Comparison of ENCODE assay signal across 30 mouse cellular contexts in the genomic region with DNA sequence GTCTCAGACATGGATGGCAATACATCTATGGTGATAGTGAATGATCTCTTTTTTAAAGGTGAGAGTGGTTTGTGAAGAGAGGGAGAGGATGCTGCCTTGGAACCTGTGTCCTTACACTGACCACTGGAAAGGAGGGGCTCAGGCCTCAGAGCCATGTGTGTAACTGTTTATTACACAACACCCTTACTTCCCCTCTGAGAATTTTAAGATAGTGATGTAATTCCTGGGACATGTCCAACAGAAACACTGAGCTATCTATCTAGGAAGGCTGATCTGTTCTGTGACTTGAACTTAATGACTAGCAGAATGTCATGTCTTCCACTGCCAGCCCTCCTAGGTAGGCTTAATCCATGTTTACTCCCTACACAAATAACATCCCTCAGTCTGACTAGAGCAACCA. TPM values are rescaled to one million over a fixed set of nuclear protein-coding genes. Genes with fewer than 3 reads are reported as not detected.
DNase-seq lines count a peak whose midpoint lies in the region; ATAC-seq and TF ChIP-seq lines count a peak whose summit lies in the region.
"Had no signal": no experiment of that assay in that cellular context is flagged by ENCODE, and none has a peak within 500 bp of the region (broad histone marks: within the 10 kb centered on the region; RNA-seq: fewer than 3 reads in every experiment).

No protein-coding gene starts in this region.

- no peak for ATAC-seq in heart, embryonic 11.5 days (replicated peaks; ENCODE audit: insufficient number of reproducible peaks, low FRiP score, low TSS enrichment)
- peak; percentile 30; the same call in 1 of the 2 replicates for ATAC-seq in heart, postnatal 0 days (ENCODE audit: insufficient read depth, low read depth)
- ATAC-seq in heart, embryonic 12.5 days (ENCODE audit: insufficient number of reproducible peaks, low FRiP score): no peak
- peak; percentile 32 to 33; a peak in 1 of 4 replicates for ATAC-seq in hematopoietic stem cell, adult 5-6 weeks (replicated peaks in 1 of 2; ENCODE audit: insufficient read depth in 1 of 2, low FRiP score in 2 of 2, low TSS enrichment in 1 of 2, low read depth in 1 of 2, poor library complexity in 2 of 2, severe bottlenecking in 2 of 2)
- ATAC-seq: hindbrain, postnatal 0 days; intestine, postnatal 0 days had no signal

- no peak overlapping the region for H3K27ac ChIP-seq in heart, embryonic 11.5 days (ENCODE audit: low read depth, low read length)
- H3K27ac ChIP-seq in heart, postnatal 0 days (ENCODE audit: low read depth): 0 out of 2 replicates have a peak overlapping the region, but pooled peaks have one; percentile 11
- no peak overlapping the region; the same call in 1 of the 2 replicates for H3K27ac ChIP-seq in heart, embryonic 12.5 days (ENCODE audit: poor library complexity, severe bottlenecking)
- H3K27ac ChIP-seq: forebrain, embryonic 10.5 days; hindbrain, embryonic 10.5 days; hindbrain, postnatal 0 days; limb, embryonic 13.5 days; liver, embryonic 15.5 days; macrophage; midbrain, embryonic 12.5 days; neural tube, embryonic 13.5 days had no signal

- H3K4me2 ChIP-seq in heart, embryonic 11.5 days: no peak overlapping the region
- no peak overlapping the region for H3K4me2 ChIP-seq in heart, postnatal 0 days (ENCODE audit: low read depth, low read length)
- H3K4me2 ChIP-seq in heart, embryonic 12.5 days: no peak overlapping the region
- H3K4me2 ChIP-seq: limb, embryonic 13.5 days; liver, embryonic 15.5 days; midbrain, embryonic 12.5 days; neural tube, embryonic 13.5 days had no signal

- H3K9me3 ChIP-seq in heart, embryonic 11.5 days (replicated peaks; ENCODE audit: control insufficient read depth, low read length): no peaks in the 10 kb centered on the region
- H3K9me3 ChIP-seq in heart, postnatal 0 days (replicated peaks; ENCODE audit: control insufficient read depth, low read length): no peaks in the 10 kb centered on the region
- H3K9me3 ChIP-seq in heart, embryonic 12.5 days (replicated peaks): no peaks in the 10 kb centered on the region
- H3K9me3 ChIP-seq: forebrain, embryonic 10.5 days; hindbrain, embryonic 10.5 days; limb, embryonic 13.5 days; liver, embryonic 15.5 days; midbrain, embryonic 12.5 days; neural tube, embryonic 13.5 days had no signal

- H3K4me3 ChIP-seq in heart, embryonic 11.5 days (ENCODE audit: low read depth, low read length): no peak overlapping the region
- H3K4me3 ChIP-seq in heart, postnatal 0 days (ENCODE audit: low read depth, low read length): no peak overlapping the region
- no peak overlapping the region for H3K4me3 ChIP-seq in heart, embryonic 12.5 days
- H3K4me3 ChIP-seq: forebrain, embryonic 10.5 days; hindbrain, embryonic 10.5 days; limb, embryonic 13.5 days; liver, embryonic 15.5 days; midbrain, embryonic 12.5 days; neural tube, embryonic 13.5 days had no signal

- no peaks in the 10 kb centered on the region for H3K36me3 ChIP-seq in heart, embryonic 11.5 days (ENCODE audit: control insufficient read depth, insufficient read depth, low read length)
- no peaks in the 10 kb centered on the region for H3K36me3 ChIP-seq in heart, postnatal 0 days (replicated peaks; ENCODE audit: control insufficient read depth, insufficient read depth, low read length)
- H3K36me3 ChIP-seq in heart, embryonic 12.5 days: no peaks in the 10 kb centered on the region
- H3K36me3 ChIP-seq: forebrain, embryonic 10.5 days; hindbrain, embryonic 10.5 days; limb, embryonic 13.5 days; liver, embryonic 15.5 days; midbrain, embryonic 12.5 days; neural tube, embryonic 13.5 days had no signal

- H3K27me3 ChIP-seq in heart, embryonic 11.5 days (ENCODE audit: control insufficient read depth, insufficient read depth, low read length): no peaks in the 10 kb centered on the region
- H3K27me3 ChIP-seq in heart, postnatal 0 days (ENCODE audit: control insufficient read depth, insufficient read depth, low read length): no peaks in the 10 kb centered on the region
- H3K27me3 ChIP-seq in heart, embryonic 12.5 days (replicated peaks): no peaks in the 10 kb centered on the region
- H3K27me3 ChIP-seq: limb, embryonic 13.5 days; liver, embryonic 15.5 days; midbrain, embryonic 12.5 days; neural tube, embryonic 13.5 days had no signal

- H3K4me1 ChIP-seq in heart, embryonic 11.5 days (ENCODE audit: control insufficient read depth, insufficient read depth, low read length): no peaks in the 10 kb centered on the region
- no peaks in the 10 kb centered on the region for H3K4me1 ChIP-seq in heart, postnatal 0 days (ENCODE audit: control insufficient read depth, insufficient read depth)
- peaks cover 4% of the 10 kb centered on the region; the same call in 1 of the 2 replicates for H3K4me1 ChIP-seq in heart, embryonic 12.5 days (replicated peaks)
- H3K4me1 ChIP-seq: forebrain, embryonic 10.5 days; hindbrain, embryonic 10.5 days; limb, embryonic 13.5 days; liver, embryonic 15.5 days; midbrain, embryonic 12.5 days; neural tube, embryonic 13.5 days had no signal

- no peak overlapping the region for H3K9ac ChIP-seq in heart, embryonic 11.5 days (ENCODE audit: low read depth, low read length)
- H3K9ac ChIP-seq in heart, postnatal 0 days (replicated peaks; ENCODE audit: low read depth, low read length): no peak overlapping the region
- H3K9ac ChIP-seq in heart, embryonic 12.5 days: no peak overlapping the region
- H3K9ac ChIP-seq: limb, embryonic 13.5 days; liver, embryonic 15.5 days; midbrain, embryonic 12.5 days; neural tube, embryonic 13.5 days had no signal

- TF ChIP-seq CTCF in heart, postnatal 0 days (IDR thresholded peaks at IDR 0.05; ENCODE audit: low read depth): no peak

- TF ChIP-seq EP300 in heart, postnatal 0 days (IDR thresholded peaks at IDR 0.05; ENCODE audit: low read depth): no peak

- peak; percentile 92 for DNase-seq in heart, adult 11 months
- no peak for DNase-seq in heart, postnatal 0 days (ENCODE audit: low spot score)
- peak; percentile 51 for DNase-seq in NIH3T3 (ENCODE audit: low read depth)
- no peak for DNase-seq in cerebellum, postnatal 14 days
- DNase-seq in cerebellum, postnatal 25 days: no peak
- DNase-seq: adrenal gland, postnatal 14 days; cerebellum, adult 11 months; cerebellum, postnatal 36 days; right cerebral cortex, adult 18-20 months; thymus, postnatal 14 days had no signal

RNA-seq across cellular contexts. Expression of a gene that starts 3.2 kb away (rescaled TPM):
- polyA plus RNA-seq in heart, embryonic 11.5 days (2014; fragmentation: Nextera tagmentation; extraction: Ambion mirVana): 0.17 and 0.55 TPM in 2 replicates
- total RNA-seq in heart, postnatal 0 days (2014; rRNA removed; ENCODE audit: low replicate concordance): not detected in 2 replicates
- polyA plus RNA-seq in heart, postnatal 0 days (2015; fragmentation: Nextera tagmentation; extraction: Ambion mirVana): not detected in 2 replicates
- polyA plus RNA-seq in heart, embryonic 12.5 days (2016; fragmentation: Nextera tagmentation; extraction: Ambion mirVana): 0.09 and 0.10 TPM in 2 replicates
- not detected in 2 replicates for total RNA-seq in hematopoietic stem cell, adult 5-6 weeks (2017)
- total RNA-seq: CH12.LX; gastrocnemius, adult 8-10 months; hindbrain, postnatal 0 days; layer of hippocampus, adult 18-20 months; layer of hippocampus, postnatal 25 days; left cerebral cortex, postnatal 10 days had no signal
- polyA plus RNA-seq: brain, embryonic 14.5 days; forebrain, embryonic 10.5 days; hindbrain, embryonic 10.5 days; hindbrain, postnatal 0 days; intestine, postnatal 0 days; kidney, embryonic 16.5 days; limb, embryonic 13.5 days; midbrain, embryonic 12.5 days; neural tube, embryonic 13.5 days; small intestine, adult 2 months had no signal

RNA-seq across cellular contexts. Expression of a gene that starts 18.5 kb away (rescaled TPM):
- not detected in 2 replicates for polyA plus RNA-seq in heart, embryonic 11.5 days (2014; fragmentation: Nextera tagmentation; extraction: Ambion mirVana)
- total RNA-seq in heart, postnatal 0 days (2014; rRNA removed; ENCODE audit: low replicate concordance): not detected in 2 replicates
- not detected in 2 replicates for polyA plus RNA-seq in heart, postnatal 0 days (2015; fragmentation: Nextera tagmentation; extraction: Ambion mirVana)
- polyA plus RNA-seq in heart, embryonic 12.5 days (2016; fragmentation: Nextera tagmentation; extraction: Ambion mirVana): not detected in 2 replicates
- not detected in 2 replicates for total RNA-seq in hematopoietic stem cell, adult 5-6 weeks (2017)
- total RNA-seq: adrenal gland, postnatal 14 days; CH12.LX; gastrocnemius, adult 8-10 months; hindbrain, postnatal 0 days; layer of hippocampus, adult 18-20 months; layer of hippocampus, postnatal 25 days; left cerebral cortex, postnatal 10 days had no signal
- polyA plus RNA-seq: brain, embryonic 14.5 days; forebrain, embryonic 10.5 days; hindbrain, embryonic 10.5 days; hindbrain, postnatal 0 days; kidney, embryonic 16.5 days; limb, embryonic 13.5 days; macrophage; midbrain, embryonic 12.5 days; neural tube, embryonic 13.5 days; small intestine, adult 2 months had no signal

RNA-seq across cellular contexts. Expression of a gene that starts 22.6 kb away (rescaled TPM):
- 0.25 TPM in 1 of 2 replicates, not detected in the other for polyA plus RNA-seq in heart, embryonic 11.5 days (2014; fragmentation: Nextera tagmentation; extraction: Ambion mirVana)
- total RNA-seq in heart, postnatal 0 days (2014; rRNA removed; ENCODE audit: low replicate concordance): 0.84 TPM in 1 of 2 replicates, not detected in the other
- 0.07 and 0.11 TPM in 2 replicates for polyA plus RNA-seq in heart, postnatal 0 days (2015; fragmentation: Nextera tagmentation; extraction: Ambion mirVana)
- 0.13 TPM in 1 of 2 replicates, not detected in the other for polyA plus RNA-seq in heart, embryonic 12.5 days (2016; fragmentation: Nextera tagmentation; extraction: Ambion mirVana)
- total RNA-seq in hematopoietic stem cell, adult 5-6 weeks (2017): not detected in 2 replicates
- total RNA-seq: CH12.LX; hindbrain, postnatal 0 days; left cerebral cortex, postnatal 10 days had no signal
- polyA plus RNA-seq: brain, embryonic 14.5 days; forebrain, embryonic 10.5 days; hindbrain, embryonic 10.5 days; intestine, postnatal 0 days; kidney, embryonic 16.5 days; limb, embryonic 13.5 days; liver, embryonic 15.5 days; macrophage; midbrain, embryonic 12.5 days; neural tube, embryonic 13.5 days had no signal

RNA-seq across cellular contexts. Expression of a gene that starts 30.1 kb away (rescaled TPM):
- polyA plus RNA-seq in heart, embryonic 11.5 days (2014; fragmentation: Nextera tagmentation; extraction: Ambion mirVana): not detected in 2 replicates
- total RNA-seq in heart, postnatal 0 days (2014; rRNA removed; ENCODE audit: low replicate concordance): not detected in 2 replicates
- not detected in 2 replicates for polyA plus RNA-seq in heart, postnatal 0 days (2015; fragmentation: Nextera tagmentation; extraction: Ambion mirVana)
- polyA plus RNA-seq in heart, embryonic 12.5 days (2016; fragmentation: Nextera tagmentation; extraction: Ambion mirVana): not detected in 2 replicates
- total RNA-seq in hematopoietic stem cell, adult 5-6 weeks (2017): not detected in 2 replicates
- total RNA-seq: CH12.LX; gastrocnemius, adult 8-10 months; layer of hippocampus, adult 18-20 months; layer of hippocampus, postnatal 25 days; left cerebral cortex, postnatal 10 days had no signal
- polyA plus RNA-seq: brain, embryonic 14.5 days; forebrain, embryonic 10.5 days; hindbrain, embryonic 10.5 days; hindbrain, postnatal 0 days; limb, embryonic 13.5 days; macrophage; midbrain, embryonic 12.5 days; neural tube, embryonic 13.5 days; small intestine, adult 2 months had no signal

Comparison
In these comparisons a context has a peak if more than half of its experiments do, and no peak if none do; other contexts are left out.
1. DNase-seq: peak in heart, adult 11 months (single experiment) and NIH3T3 (single experiment); none in heart, postnatal 0 days (single experiment), cerebellum, postnatal 14 days (0 of 2) and cerebellum, postnatal 25 days (0 of 2).
2. ATAC-seq: peak in heart, postnatal 0 days (single experiment) and hematopoietic stem cell, adult 5-6 weeks (2 of 2); none in heart, embryonic 11.5 days (single experiment) and heart, embryonic 12.5 days (single experiment).